Mouse (Mus musculus) hindbrain, embryonic 10.5 days (tissue): ENCODE data around the gene Gm28635. TPM values are rescaled to one million over a fixed set of nuclear protein-coding genes. Genes with fewer than 3 reads are reported as not detected.

Experiments
- DNase-seq: peaks from one replicate; pipeline ENCODE4 v3.0.0-alpha.2; 2017; ENCODE audit warnings: low spot score
- H3K27ac ChIP-seq: fragments of 300-500 bp; sonication (generic); 2 replicates; pipeline ENCODE4 v1.5.1; 2016; ENCODE audit warnings: mild to moderate bottlenecking, moderate library complexity
- H3K27me3 ChIP-seq: fragments of 300-500 bp; sonication (generic); 2 replicates; pipeline ENCODE4 v1.6.1; 2016; ENCODE audit warnings: mild to moderate bottlenecking; ENCODE audit not compliant: poor library complexity, insufficient read depth, severe bottlenecking
- H3K36me3 ChIP-seq: fragments of 300-500 bp; sonication (generic); 2 replicates; pipeline ENCODE4 v1.6.1; 2016; ENCODE audit warnings: mild to moderate bottlenecking, moderate library complexity
- H3K4me1 ChIP-seq: fragments of 300-500 bp; sonication (generic); replicated peaks from 2 replicates; pipeline ENCODE4 v1.6.1; 2016; ENCODE audit warnings: mild to moderate bottlenecking
- H3K4me3 ChIP-seq: fragments of 300-500 bp; sonication (generic); 2 replicates; pipeline ENCODE4 v1.5.1; 2016; ENCODE audit warnings: mild to moderate bottlenecking, moderate library complexity
- H3K9me3 ChIP-seq: fragments of 300-500 bp; sonication (generic); 2 replicates; pipeline ENCODE4 v1.6.1; 2016; ENCODE audit warnings: mild to moderate bottlenecking, moderate library complexity
- WGBS: fragments of 180-500 bp; shearing (Covaris S2); methylation state at CpG from one replicate; pipeline ENCODE4 v1.1.7; 2016; 5-methylcytosine and 5-hydroxymethylcytosine counted together
- polyA plus RNA-seq: library from polyadenylated mRNA; unstranded; fragments of >200 nt; fragmentation: Nextera tagmentation; extraction: Ambion mirVana; gene quantifications from 2 replicates; pipeline ENCODE4 v1.2.1, GENCODE M21; 2016

Gene Gm28635
- polyA plus RNA-seq: not detected in 2 replicates

DNA sequence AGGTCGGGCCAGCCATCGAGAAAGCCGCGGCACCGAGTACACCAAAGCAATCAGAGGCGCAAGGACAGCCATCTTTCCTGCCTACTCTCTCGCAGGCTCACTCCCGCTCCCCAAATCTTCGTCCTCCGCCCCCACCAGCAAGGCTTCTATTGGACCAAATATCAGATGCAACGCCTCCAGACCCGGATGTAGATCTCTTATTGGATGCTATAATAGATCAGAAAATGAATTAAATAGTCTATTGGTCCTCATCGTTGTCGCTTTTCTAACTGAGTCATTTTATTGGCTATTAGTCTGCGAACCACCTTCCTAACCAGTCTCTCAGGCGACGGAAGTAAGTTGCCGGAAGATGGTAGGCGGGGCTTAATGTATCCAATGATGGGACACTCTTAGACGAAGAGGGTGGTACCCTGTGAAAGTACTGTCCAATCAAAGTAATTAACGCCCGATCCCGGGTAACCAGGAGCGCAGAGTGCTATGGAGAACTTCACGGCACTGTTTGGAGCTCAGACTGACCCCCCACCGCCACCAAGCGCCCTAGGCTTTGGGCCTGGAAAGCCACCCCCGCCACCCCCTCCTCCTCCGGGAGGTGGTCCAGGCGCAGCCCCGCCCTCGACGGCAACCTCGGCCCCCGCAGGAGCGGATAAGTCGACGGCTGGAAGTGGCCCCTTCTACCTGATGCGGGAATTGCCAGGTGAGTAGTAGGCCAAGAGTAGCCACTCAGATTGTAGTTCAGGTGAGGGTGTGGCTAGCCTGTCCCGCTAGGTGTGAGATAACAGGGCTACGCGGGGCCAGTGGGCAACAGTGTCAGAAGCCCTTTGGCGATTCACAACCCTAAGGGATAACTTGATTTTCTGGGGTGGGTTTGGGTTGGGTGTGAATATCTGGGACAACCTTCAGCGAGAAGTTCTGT is at the start of gene Gm28635, which contains the start of gene Med19:
Gene Gm28635 (minus strand): TSS at position 74 of the 913 bp plus-strand sequence.
Gene Med19 (plus strand): TSS at position 435 of the 913 bp plus-strand sequence.
- H3K36me3 ChIP-seq: peaks cover 63% of the 10 kb centered on the region
- H3K27ac ChIP-seq: peak within 1 kb of the TSS; percentile 91
- WGBS: under 1% methylated on average over 44 of the region's 44 CpGs
- peaks cover 24% of the 10 kb centered on the region for H3K4me1 ChIP-seq
- DNase-seq: peak; percentile 95
- peak within 1 kb of the TSS; percentile 95 for H3K4me3 ChIP-seq
- H3K9me3 ChIP-seq: no peaks in the 10 kb centered on the region
- no peaks in the 10 kb centered on the region for H3K27me3 ChIP-seq

GRCm38 (mm10) chr2:84727172-84727858 is 49.5 kb upstream of the Gm28635 start, which contains the start of gene Clp1:
Gene Clp1, minus strand, starts transcription at chr2:84727350.
- Histone ChIP-seq H3K27me3 (no peaks in the 10 kb centered on the region), H3K36me3 (peaks cover 34% of the 10 kb centered on the region)
- under 1% methylated on average over 39 of the region's 39 CpGs for WGBS

GRCm38 (mm10) chr2:84726716-84727115 is 48.9 kb upstream of the Gm28635 start:
- 5% methylated on average over 9 of the region's 9 CpGs for WGBS
- H3K27ac ChIP-seq: peak overlapping the region; percentile 90
- no peaks in the 10 kb centered on the region for H3K27me3 ChIP-seq

More at GRCm38 (mm10) chr2:84727172-84727858, 49.5 kb upstream of the Gm28635 start, which contains the start of gene Clp1:
- peak; percentile 97 for DNase-seq
- Histone ChIP-seq H3K9me3 (no peaks in the 10 kb centered on the region), H3K4me1 (peaks cover 26% of the 10 kb centered on the region), H3K4me3 (peak within 1 kb of the TSS; percentile 68), H3K27ac (peak within 1 kb of the TSS; percentile 90)

DNA sequence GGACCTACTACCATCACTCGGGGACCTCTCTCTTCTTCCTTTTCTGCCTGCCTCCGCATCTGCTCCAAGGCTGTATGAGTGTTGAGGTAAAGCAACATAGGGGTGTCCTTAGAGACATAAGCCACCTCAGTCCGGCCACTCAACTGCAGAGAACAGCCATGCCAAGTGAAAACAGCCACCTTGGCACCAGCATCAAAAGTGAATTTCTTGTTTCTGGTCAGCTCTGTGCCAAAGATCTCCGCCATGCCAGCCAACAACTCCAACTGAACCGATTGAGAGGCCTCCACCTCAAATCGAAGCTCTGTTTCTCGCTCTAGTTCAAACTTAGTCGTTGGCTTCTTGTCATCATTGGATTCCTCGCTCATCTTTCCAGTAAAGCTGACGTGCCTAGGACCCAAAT is 47.9 kb upstream of the Gm28635 start:
- no peaks in the 10 kb centered on the region for H3K9me3 ChIP-seq
- peaks cover 48% of the 10 kb centered on the region for H3K36me3 ChIP-seq
- no peak for DNase-seq
- H3K27me3 ChIP-seq: no peaks in the 10 kb centered on the region
- H3K27ac ChIP-seq: no peak overlapping the region
- 94% methylated on average over 10 of the region's 10 CpGs for WGBS
- peaks cover 26% of the 10 kb centered on the region for H3K4me1 ChIP-seq
- 0 out of 2 replicates have a peak overlapping the region, but pooled peaks have one; percentile 68 for H3K4me3 ChIP-seq

More at GRCm38 (mm10) chr2:84726716-84727115, 48.9 kb upstream of the Gm28635 start:
- Histone ChIP-seq H3K9me3 (no peaks in the 10 kb centered on the region), H3K4me1 (peaks cover 26% of the 10 kb centered on the region), H3K4me3 (peak overlapping the region; percentile 68), H3K36me3 (peaks cover 40% of the 10 kb centered on the region)
- no peak for DNase-seq

DNA sequence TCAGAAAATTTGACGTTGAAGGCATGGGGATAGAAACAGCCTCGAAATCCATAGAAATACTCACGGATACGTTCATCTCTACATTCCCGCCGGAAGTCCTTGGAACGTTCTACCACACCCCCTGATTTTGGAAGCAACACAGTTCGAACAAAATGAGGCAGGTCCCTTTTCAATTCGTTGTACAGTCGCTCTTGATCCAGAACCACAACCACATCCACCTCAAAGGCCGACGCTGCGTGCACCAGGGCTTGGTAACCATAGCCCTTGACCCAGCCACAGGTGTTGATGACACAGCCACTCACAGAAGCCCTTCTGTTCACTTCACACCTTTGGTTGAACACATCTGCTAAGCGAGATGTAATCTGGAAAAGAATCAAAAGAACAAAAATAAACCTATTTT is 46.0 kb upstream of the Gm28635 start:
- no peak overlapping the region for H3K4me3 ChIP-seq
- peaks cover 48% of the 10 kb centered on the region for H3K36me3 ChIP-seq
- peaks cover 26% of the 10 kb centered on the region for H3K4me1 ChIP-seq
- no peaks in the 10 kb centered on the region for H3K9me3 ChIP-seq
- H3K27me3 ChIP-seq: no peaks in the 10 kb centered on the region
- no peak overlapping the region for H3K27ac ChIP-seq
- 95% methylated on average over 14 of the region's 14 CpGs for WGBS
- DNase-seq: no peak

DNA sequence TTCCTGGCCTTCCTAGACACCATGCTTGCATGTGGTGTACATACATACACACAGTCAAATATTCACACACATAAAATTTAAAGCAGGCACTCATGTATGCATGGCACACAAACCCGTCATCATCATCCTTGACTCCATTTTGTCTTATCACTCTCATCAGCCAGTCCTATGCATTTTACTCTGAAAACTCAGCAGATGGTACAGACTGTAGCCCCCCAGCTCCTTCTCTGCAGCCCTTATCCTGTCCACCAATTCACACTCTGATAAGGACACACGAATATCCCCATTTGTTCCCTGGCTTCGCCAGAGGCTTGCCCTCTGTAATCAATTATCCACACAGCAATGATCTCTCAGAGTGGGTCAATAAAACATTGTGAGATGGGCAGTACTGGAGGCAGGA is 43.3 kb upstream of the Gm28635 start:
- H3K4me3 ChIP-seq: no peak overlapping the region
- WGBS: 81% methylated on average over 3 of the region's 3 CpGs
- H3K27ac ChIP-seq: no peak overlapping the region
- no peaks in the 10 kb centered on the region for H3K9me3 ChIP-seq
- H3K36me3 ChIP-seq: peaks cover 48% of the 10 kb centered on the region
- H3K4me1 ChIP-seq: peaks cover 21% of the 10 kb centered on the region
- H3K27me3 ChIP-seq: no peaks in the 10 kb centered on the region
- DNase-seq: no peak

DNA sequence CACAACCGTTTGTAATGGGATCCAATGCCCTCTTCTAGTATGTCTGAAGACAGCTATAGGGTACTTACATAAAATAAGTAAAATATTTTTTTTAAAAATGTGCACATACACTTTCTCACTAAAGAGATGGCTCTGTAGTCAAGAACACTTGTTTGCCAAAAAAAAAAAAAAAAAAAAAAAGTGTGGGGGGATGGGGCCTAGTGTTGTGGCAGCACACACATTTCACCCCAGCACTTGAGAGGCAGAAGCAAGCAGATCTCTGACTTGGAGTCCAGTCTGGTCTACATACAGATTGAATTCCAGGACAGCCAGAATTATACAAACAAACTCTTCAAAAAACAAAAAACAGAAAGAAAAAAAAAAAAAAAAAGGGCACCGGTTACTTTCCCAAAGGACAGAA is 42.9 kb upstream of the Gm28635 start:
- H3K27me3 ChIP-seq: no peaks in the 10 kb centered on the region
- DNase-seq: no peak
- no peak overlapping the region for H3K4me3 ChIP-seq
- H3K9me3 ChIP-seq: no peaks in the 10 kb centered on the region
- 95% methylated on average over 2 of the region's 2 CpGs for WGBS
- H3K27ac ChIP-seq: no peak overlapping the region
- H3K4me1 ChIP-seq: peaks cover 18% of the 10 kb centered on the region
- H3K36me3 ChIP-seq: peaks cover 47% of the 10 kb centered on the region

- Histone ChIP-seq H3K36me3 (peaks cover 15% of the 10 kb centered on the region), H3K27ac (no peak overlapping the region), H3K4me1 (peaks cover 25% of the 10 kb centered on the region), H3K27me3 (no peaks in the 10 kb centered on the region), H3K9me3 (no peaks in the 10 kb centered on the region), H3K4me3 (no peak overlapping the region)
- DNase-seq: no peak
- WGBS: 94% methylated on average over 4 of the region's 4 CpGs
Observed at GRCm38 (mm10) chr2:84717357-84717756, 39.5 kb upstream of the Gm28635 start.

GRCm38 (mm10) chr2:84716423-84717355 is 38.8 kb upstream of the Gm28635 start:
- peak overlapping the region; percentile 97 for H3K27ac ChIP-seq
- H3K9me3 ChIP-seq: no peaks in the 10 kb centered on the region
- H3K27me3 ChIP-seq: no peaks in the 10 kb centered on the region
- peaks cover 27% of the 10 kb centered on the region for H3K4me1 ChIP-seq
- DNase-seq: no peak
- peak overlapping the region; percentile 96 for H3K4me3 ChIP-seq
- peaks cover 8% of the 10 kb centered on the region for H3K36me3 ChIP-seq
- WGBS: 40% methylated on average over 9 of the region's 9 CpGs

GRCm38 (mm10) chr2:84715562-84716361 is 37.9 kb upstream of the Gm28635 start:
- Histone ChIP-seq H3K27ac (peak overlapping the region; percentile 97), H3K36me3 (peaks cover 7% of the 10 kb centered on the region), H3K4me3 (peak overlapping the region; percentile 96), H3K4me1 (peaks cover 27% of the 10 kb centered on the region), H3K27me3 (no peaks in the 10 kb centered on the region), H3K9me3 (no peaks in the 10 kb centered on the region)
- WGBS: under 1% methylated on average over 33 of the region's 33 CpGs
- peak; percentile 64 for DNase-seq

- Histone ChIP-seq H3K27ac (peak within 1 kb of the TSS; percentile 97), H3K36me3 (peaks cover 14% of the 10 kb centered on the region), H3K4me3 (peak within 1 kb of the TSS; percentile 96), H3K4me1 (peaks cover 27% of the 10 kb centered on the region), H3K27me3 (no peaks in the 10 kb centered on the region), H3K9me3 (no peaks in the 10 kb centered on the region)
- peak; percentile 99 for DNase-seq
- WGBS: under 1% methylated on average over 107 of the region's 107 CpGs
Observed at GRCm38 (mm10) chr2:84714811-84715561, 37.1 kb upstream of the Gm28635 start, which contains the start of gene Zdhhc5. Gene Zdhhc5, minus strand, starts transcription at chr2:84715180.
